Mouse (Mus musculus) kidney, embryonic 14.5 days (tissue): ENCODE measurements around the gene Zc3h12d. TPM values are rescaled to one million over a fixed set of nuclear protein-coding genes. Genes with fewer than 3 reads are reported as not detected.

Source experiments
- ATAC-seq: fragments of 200-750 bp; cut with Nextera tagmentation; 2 replicates; pipeline ENCODE4 v1.8.0; 2017; ENCODE audit warnings: moderate number of reproducible peaks, mild to moderate bottlenecking, moderate TSS enrichment, moderate library complexity; ENCODE audit not compliant: low FRiP score, low TSS enrichment
- H3K27ac ChIP-seq: fragments of 300-500 bp; sonication (generic); 2 replicates; pipeline ENCODE4 v1.5.1; 2014; ENCODE audit warnings: low read depth, mild to moderate bottlenecking, low read length, moderate library complexity, mixed read lengths
- H3K27me3 ChIP-seq: fragments of 300-500 bp; sonication (generic); 2 replicates; pipeline ENCODE4 v1.6.1; 2014; ENCODE audit warnings: mild to moderate bottlenecking, low read length; ENCODE audit not compliant: control insufficient read depth, insufficient read depth
- H3K36me3 ChIP-seq: fragments of 300-500 bp; sonication (generic); 2 replicates; pipeline ENCODE4 v1.6.1; 2014; ENCODE audit warnings: low read length, mixed read lengths; ENCODE audit not compliant: control insufficient read depth, insufficient read depth
- H3K4me1 ChIP-seq: fragments of 300-500 bp; sonication (generic); 2 replicates; pipeline ENCODE4 v1.6.1; 2014; ENCODE audit warnings: low read length, mixed read lengths; ENCODE audit not compliant: control insufficient read depth, insufficient read depth
- H3K4me2 ChIP-seq: fragments of 300-500 bp; sonication (generic); replicated peaks from 2 replicates; pipeline ENCODE4 v1.6.1; 2014; ENCODE audit warnings: low read depth, mild to moderate bottlenecking, low read length
- H3K4me3 ChIP-seq: fragments of 300-500 bp; sonication (generic); 2 replicates; pipeline ENCODE4 v1.5.1; 2014; ENCODE audit warnings: mild to moderate bottlenecking, low read length
- H3K9ac ChIP-seq: fragments of 300-500 bp; sonication (generic); 2 replicates; pipeline ENCODE4 v1.6.1; 2014; ENCODE audit warnings: low read depth, mild to moderate bottlenecking, low read length, moderate library complexity
- H3K9me3 ChIP-seq: fragments of 300-500 bp; sonication (generic); 2 replicates; pipeline ENCODE4 v1.6.1; 2016; ENCODE audit warnings: low read length; ENCODE audit not compliant: control insufficient read depth
- WGBS: fragments of 180-500 bp; shearing (Covaris S2); extraction: QIAGEN DNeasy Blood & Tissue Kit; methylation state at CpG from one replicate; pipeline ENCODE4 v1.1.7; 2014; 5-methylcytosine and 5-hydroxymethylcytosine counted together
- polyA plus RNA-seq: library from polyadenylated mRNA; unstranded; fragments of >200 nt; fragmentation: Nextera tagmentation; extraction: Ambion mirVana; gene quantifications from 2 replicates; pipeline ENCODE4 v1.2.1, GENCODE M21; 2014

Zc3h12d gene
- polyA plus RNA-seq, 1 experiment from 2014 or later: 0.18 TPM

GRCm38 (mm10) chr10:7834671-7835225 lies 2.5 kb downstream of the Zc3h12d start:
- H3K9ac ChIP-seq: no peak overlapping the region
- WGBS: 67% methylated on average over 10 of the region's 10 CpGs
- H3K4me1 ChIP-seq: peaks cover 6% of the 10 kb centered on the region; the same call in 1 of the 2 replicates
- H3K4me2 ChIP-seq: no peak overlapping the region
- H3K4me3 ChIP-seq: no peak overlapping the region
- no peak overlapping the region for H3K27ac ChIP-seq
- H3K9me3 ChIP-seq: no peaks in the 10 kb centered on the region
- H3K27me3 ChIP-seq: no peaks in the 10 kb centered on the region
- no peak for ATAC-seq
- H3K36me3 ChIP-seq: no peaks in the 10 kb centered on the region

GRCm38 (mm10) chr10:7836902-7837301 lies 4.6 kb downstream of the Zc3h12d start:
- 67% methylated on average over 2 of the region's 2 CpGs for WGBS

GRCm38 (mm10) chr10:7837446-7837845 lies 5.2 kb downstream of the Zc3h12d start:
- Histone ChIP-seq H3K4me2 (no peak overlapping the region), H3K27ac (no peak overlapping the region), H3K9me3 (no peaks in the 10 kb centered on the region), H3K9ac (no peak overlapping the region), H3K27me3 (no peaks in the 10 kb centered on the region), H3K4me3 (no peak overlapping the region), H3K36me3 (no peaks in the 10 kb centered on the region), H3K4me1 (peaks cover 2% of the 10 kb centered on the region; the same call in 1 of the 2 replicates)
- 92% methylated on average over 8 of the region's 8 CpGs for whole genome bisulfite sequencing
- no peak for ATAC-seq

More at GRCm38 (mm10) chr10:7836902-7837301, 4.6 kb downstream of the Zc3h12d start:
- no peak overlapping the region for H3K4me2 ChIP-seq
- H3K27ac ChIP-seq: no peak overlapping the region
- H3K36me3 ChIP-seq: no peaks in the 10 kb centered on the region
- H3K9me3 ChIP-seq: no peaks in the 10 kb centered on the region
- H3K9ac ChIP-seq: no peak overlapping the region
- peaks cover 6% of the 10 kb centered on the region; the same call in 1 of the 2 replicates for H3K4me1 ChIP-seq
- H3K27me3 ChIP-seq: no peaks in the 10 kb centered on the region
- ATAC-seq: no peak
- no peak overlapping the region for H3K4me3 ChIP-seq

- Histone ChIP-seq H3K9me3 (no peaks in the 10 kb centered on the region), H3K27me3 (no peaks in the 10 kb centered on the region), H3K4me2 (no peak overlapping the region), H3K9ac (no peak overlapping the region), H3K4me1 (no peaks in the 10 kb centered on the region), H3K4me3 (no peak overlapping the region), H3K27ac (no peak overlapping the region), H3K36me3 (no peaks in the 10 kb centered on the region)
- 89% methylated on average over 8 of the region's 8 CpGs for WGBS
- no peak for ATAC-seq
These were observed 5.8 kb downstream of the Zc3h12d start for GRCm38 (mm10) chr10:7838036-7838435.

GRCm38 (mm10) chr10:7838874-7839421 lies 6.7 kb downstream of the Zc3h12d start:
- Histone ChIP-seq H3K4me3 (no peak overlapping the region), H3K4me1 (no peaks in the 10 kb centered on the region), H3K27me3 (no peaks in the 10 kb centered on the region), H3K9ac (no peak overlapping the region), H3K9me3 (no peaks in the 10 kb centered on the region), H3K4me2 (no peak overlapping the region), H3K36me3 (no peaks in the 10 kb centered on the region), H3K27ac (no peak overlapping the region)
- 77% methylated on average over 5 of the region's 5 CpGs for WGBS
- ATAC-seq: no peak

- Histone ChIP-seq H3K4me1 (no peaks in the 10 kb centered on the region), H3K4me3 (no peak overlapping the region), H3K9ac (no peak overlapping the region), H3K27ac (no peak overlapping the region), H3K27me3 (no peaks in the 10 kb centered on the region), H3K4me2 (no peak overlapping the region), H3K36me3 (no peaks in the 10 kb centered on the region), H3K9me3 (no peaks in the 10 kb centered on the region)
- 91% methylated on average over 22 of the region's 22 CpGs for WGBS
- ATAC-seq: no peak
These were observed 7.5 kb downstream of the Zc3h12d start for GRCm38 (mm10) chr10:7839551-7840352.

GRCm38 (mm10) chr10:7840353-7840733 lies 8.1 kb downstream of the Zc3h12d start:
- H3K27ac ChIP-seq: no peak overlapping the region
- H3K36me3 ChIP-seq: no peaks in the 10 kb centered on the region
- no peak overlapping the region for H3K4me3 ChIP-seq
- 86% methylated on average over 2 of the region's 2 CpGs for WGBS
- no peaks in the 10 kb centered on the region for H3K27me3 ChIP-seq
- ATAC-seq: no peak
- no peak overlapping the region for H3K9ac ChIP-seq
- no peak overlapping the region for H3K4me2 ChIP-seq
- no peaks in the 10 kb centered on the region for H3K9me3 ChIP-seq
- no peaks in the 10 kb centered on the region for H3K4me1 ChIP-seq

GRCm38 (mm10) chr10:7840785-7841184 lies 8.5 kb downstream of the Zc3h12d start:
- 67% methylated on average over 3 of the region's 3 CpGs for WGBS
- Histone ChIP-seq H3K4me3 (no peak overlapping the region), H3K27me3 (no peaks in the 10 kb centered on the region), H3K36me3 (no peaks in the 10 kb centered on the region), H3K4me2 (no peak overlapping the region), H3K9me3 (no peaks in the 10 kb centered on the region), H3K4me1 (no peaks in the 10 kb centered on the region), H3K9ac (no peak overlapping the region), H3K27ac (no peak overlapping the region)
- no peak for ATAC-seq

GRCm38 (mm10) chr10:7841571-7842080 lies 9.4 kb downstream of the Zc3h12d start:
- Histone ChIP-seq H3K27me3 (no peaks in the 10 kb centered on the region), H3K4me2 (no peak overlapping the region), H3K9ac (no peak overlapping the region), H3K4me3 (no peak overlapping the region), H3K27ac (no peak overlapping the region), H3K9me3 (no peaks in the 10 kb centered on the region), H3K4me1 (no peaks in the 10 kb centered on the region), H3K36me3 (no peaks in the 10 kb centered on the region)
- no peak for ATAC-seq
- 67% methylated on average over 14 of the region's 14 CpGs for WGBS
